Mouse (Mus musculus) heart, embryonic 12.5 days (tissue): Measurements from ENCODE around the gene Abca1. TPM values are rescaled to one million over a fixed set of nuclear protein-coding genes. Genes with fewer than 3 reads are reported as not detected.

Source experiments
- ATAC-seq: fragments of 200-750 bp; cut with Nextera tagmentation; 2 replicates; pipeline ENCODE4 v1.8.0; 2017; ENCODE audit warnings: moderate TSS enrichment, moderate library complexity; ENCODE audit not compliant: insufficient number of reproducible peaks, low FRiP score
- H3K27ac ChIP-seq: fragments of 300-500 bp; sonication (generic); 2 replicates; pipeline ENCODE4 v1.5.1; 2016; ENCODE audit warnings: mild to moderate bottlenecking, moderate library complexity; ENCODE audit not compliant: poor library complexity, severe bottlenecking
- H3K27me3 ChIP-seq: fragments of 300-500 bp; sonication (generic); replicated peaks from 2 replicates; pipeline ENCODE4 v1.6.1; 2016; ENCODE audit warnings: mild to moderate bottlenecking, moderate library complexity
- H3K36me3 ChIP-seq: fragments of 300-500 bp; sonication (generic); 2 replicates; pipeline ENCODE4 v1.6.1; 2016; ENCODE audit warnings: mild to moderate bottlenecking, moderate library complexity
- H3K4me1 ChIP-seq: fragments of 300-500 bp; sonication (generic); replicated peaks from 2 replicates; pipeline ENCODE4 v1.6.1; 2016; ENCODE audit warnings: mild to moderate bottlenecking
- H3K4me2 ChIP-seq: fragments of 300-500 bp; sonication (generic); 2 replicates; pipeline ENCODE4 v1.6.1; 2016; ENCODE audit warnings: mild to moderate bottlenecking, moderate library complexity
- H3K4me3 ChIP-seq: fragments of 300-500 bp; sonication (generic); 2 replicates; pipeline ENCODE4 v1.5.1; 2016; ENCODE audit warnings: mild to moderate bottlenecking
- H3K9ac ChIP-seq: fragments of 300-500 bp; sonication (generic); 2 replicates; pipeline ENCODE4 v1.6.1; 2016; ENCODE audit warnings: mild to moderate bottlenecking, moderate library complexity
- H3K9me3 ChIP-seq: fragments of 300-500 bp; sonication (generic); replicated peaks from 2 replicates; pipeline ENCODE4 v1.6.1; 2016; ENCODE audit warnings: mild to moderate bottlenecking, moderate library complexity
- WGBS: fragments of 180-500 bp; shearing (Covaris S2); methylation state at CpG from one replicate; pipeline ENCODE4 v1.1.7; 2016; 5-methylcytosine and 5-hydroxymethylcytosine counted together
- polyA plus RNA-seq: library from polyadenylated mRNA; unstranded; fragments of >200 nt; fragmentation: Nextera tagmentation; extraction: Ambion mirVana; gene quantifications from 2 replicates; pipeline ENCODE4 v1.2.1, GENCODE M21; 2016

Gene Abca1
- polyA plus RNA-seq, 1 experiment from 2014 or later = 3.8 TPM

GRCm38 (mm10) chr4:53121516-53122227 is 38.0 kb downstream of the Abca1 start:
- Histone ChIP-seq H3K27ac (no peak overlapping the region), H3K27me3 (no peaks in the 10 kb centered on the region), H3K4me1 (peaks cover 12% of the 10 kb centered on the region), H3K4me2 (no peak overlapping the region), H3K36me3 (peaks cover 6% of the 10 kb centered on the region), H3K4me3 (no peak overlapping the region), H3K9ac (no peak overlapping the region), H3K9me3 (peaks cover 3% of the 10 kb centered on the region; the same call in 1 of the 2 replicates)
- ATAC-seq = no peak
- 51% methylated on average over 7 of the region's 7 CpGs for WGBS

- no peak overlapping the region for H3K4me3 ChIP-seq
- no peaks in the 10 kb centered on the region for H3K9me3 ChIP-seq
- H3K4me2 ChIP-seq = no peak overlapping the region
- H3K27me3 ChIP-seq = no peaks in the 10 kb centered on the region
- 48% methylated on average over 3 of the region's 3 CpGs for WGBS
- peaks cover under 1% of the 10 kb centered on the region; the same call in 1 of the 2 replicates for H3K36me3 ChIP-seq
- peaks cover 12% of the 10 kb centered on the region for H3K4me1 ChIP-seq
- no peak overlapping the region for H3K27ac ChIP-seq
- no peak overlapping the region for H3K9ac ChIP-seq
- ATAC-seq = no peak
Observed at GRCm38 (mm10) chr4:53121084-53121483, 38.6 kb downstream of the Abca1 start.

- WGBS = 86% methylated on average over 10 of the region's 10 CpGs
- H3K4me3 ChIP-seq = no peak overlapping the region
Observed at GRCm38 (mm10) chr4:53120038-53120685, 39.5 kb downstream of the Abca1 start.

GRCm38 (mm10) chr4:53118643-53119042 is 41.1 kb downstream of the Abca1 start:
- 62% methylated on average over 4 of the region's 4 CpGs for WGBS
- H3K9me3 ChIP-seq = no peaks in the 10 kb centered on the region
- ATAC-seq = no peak
- H3K36me3 ChIP-seq = no peaks in the 10 kb centered on the region
- peaks cover 17% of the 10 kb centered on the region for H3K4me1 ChIP-seq
- H3K4me2 ChIP-seq = no peak overlapping the region
- no peak overlapping the region for H3K27ac ChIP-seq
- no peak overlapping the region for H3K9ac ChIP-seq
- H3K27me3 ChIP-seq = no peaks in the 10 kb centered on the region
- H3K4me3 ChIP-seq = no peak overlapping the region

More at GRCm38 (mm10) chr4:53120038-53120685, 39.5 kb downstream of the Abca1 start:
- Histone ChIP-seq H3K27ac (no peak overlapping the region), H3K9ac (no peak overlapping the region), H3K27me3 (no peaks in the 10 kb centered on the region), H3K4me1 (peaks cover 17% of the 10 kb centered on the region), H3K4me2 (no peak overlapping the region), H3K9me3 (no peaks in the 10 kb centered on the region), H3K36me3 (no peaks in the 10 kb centered on the region)
- no peak for ATAC-seq

- no peak overlapping the region for H3K27ac ChIP-seq
- no peak overlapping the region for H3K4me3 ChIP-seq
- no peaks in the 10 kb centered on the region for H3K27me3 ChIP-seq
- H3K9me3 ChIP-seq = no peaks in the 10 kb centered on the region
- ATAC-seq = no peak
- no peak overlapping the region for H3K4me2 ChIP-seq
- peaks cover 17% of the 10 kb centered on the region for H3K4me1 ChIP-seq
- peaks cover 6% of the 10 kb centered on the region; the same call in 1 of the 2 replicates for H3K36me3 ChIP-seq
- no peak overlapping the region for H3K9ac ChIP-seq
Observed at GRCm38 (mm10) chr4:53117610-53118009, 42.1 kb downstream of the Abca1 start.

- no peak overlapping the region for H3K9ac ChIP-seq
- no peak for ATAC-seq
- no peak overlapping the region for H3K4me3 ChIP-seq
- H3K9me3 ChIP-seq = no peaks in the 10 kb centered on the region
- no peaks in the 10 kb centered on the region for H3K27me3 ChIP-seq
- no peak overlapping the region for H3K4me2 ChIP-seq
- 55% methylated on average over 5 of the region's 5 CpGs for WGBS
- H3K4me1 ChIP-seq = peaks cover 12% of the 10 kb centered on the region
- H3K36me3 ChIP-seq = peaks cover 6% of the 10 kb centered on the region; the same call in 1 of the 2 replicates
- no peak overlapping the region for H3K27ac ChIP-seq
Observed at GRCm38 (mm10) chr4:53117076-53117475, 42.6 kb downstream of the Abca1 start.

- H3K4me3 ChIP-seq = no peak overlapping the region
- H3K9ac ChIP-seq = no peak overlapping the region
- H3K36me3 ChIP-seq = peaks cover 6% of the 10 kb centered on the region; the same call in 1 of the 2 replicates
- 34% methylated on average over 3 of the region's 5 CpGs for WGBS
- H3K4me2 ChIP-seq = no peak overlapping the region
- ATAC-seq = no peak
- H3K4me1 ChIP-seq = peaks cover 12% of the 10 kb centered on the region
- H3K9me3 ChIP-seq = no peaks in the 10 kb centered on the region
- no peaks in the 10 kb centered on the region for H3K27me3 ChIP-seq
- H3K27ac ChIP-seq = no peak overlapping the region
Observed at GRCm38 (mm10) chr4:53115866-53116265, 43.8 kb downstream of the Abca1 start.

- Histone ChIP-seq H3K4me2 (no peak overlapping the region), H3K4me1 (peaks cover 12% of the 10 kb centered on the region), H3K36me3 (peaks cover 6% of the 10 kb centered on the region; the same call in 1 of the 2 replicates), H3K27me3 (no peaks in the 10 kb centered on the region), H3K27ac (no peak overlapping the region), H3K9ac (no peak overlapping the region), H3K9me3 (no peaks in the 10 kb centered on the region), H3K4me3 (no peak overlapping the region)
- ATAC-seq = no peak
- WGBS = 70% methylated on average over 4 of the region's 4 CpGs
Observed at GRCm38 (mm10) chr4:53115410-53115809, 44.3 kb downstream of the Abca1 start.

GRCm38 (mm10) chr4:53111919-53112355 is 47.8 kb downstream of the Abca1 start:
- H3K36me3 ChIP-seq = peaks cover 6% of the 10 kb centered on the region; the same call in 1 of the 2 replicates
- H3K9me3 ChIP-seq = no peaks in the 10 kb centered on the region
- H3K27ac ChIP-seq = no peak overlapping the region
- no peak overlapping the region for H3K4me3 ChIP-seq
- WGBS = 62% methylated on average over 4 of the region's 4 CpGs
- H3K27me3 ChIP-seq = no peaks in the 10 kb centered on the region
- ATAC-seq = no peak
- H3K4me2 ChIP-seq = no peak overlapping the region
- no peak overlapping the region for H3K9ac ChIP-seq
- H3K4me1 ChIP-seq = peaks cover 7% of the 10 kb centered on the region

GRCm38 (mm10) chr4:53110356-53110755 is 49.3 kb downstream of the Abca1 start:
- Histone ChIP-seq H3K9me3 (no peaks in the 10 kb centered on the region), H3K4me2 (no peak overlapping the region), H3K36me3 (peaks cover 6% of the 10 kb centered on the region; the same call in 1 of the 2 replicates), H3K27me3 (no peaks in the 10 kb centered on the region), H3K9ac (no peak overlapping the region), H3K4me3 (no peak overlapping the region), H3K27ac (no peak overlapping the region), H3K4me1 (no peaks in the 10 kb centered on the region; the same call in 1 of the 2 replicates)
- ATAC-seq = no peak
- WGBS = 33% methylated on average over 5 of the region's 5 CpGs

GRCm38 (mm10) chr4:53109381-53109928 is 50.2 kb downstream of the Abca1 start:
- H3K9me3 ChIP-seq = no peaks in the 10 kb centered on the region
- ATAC-seq = no peak
- 64% methylated on average over 9 of the region's 9 CpGs for WGBS

More at GRCm38 (mm10) chr4:53109381-53109928, 50.2 kb downstream of the Abca1 start:
- no peak overlapping the region for H3K4me2 ChIP-seq
- no peaks in the 10 kb centered on the region for H3K4me1 ChIP-seq
- no peaks in the 10 kb centered on the region for H3K27me3 ChIP-seq
- H3K4me3 ChIP-seq = no peak overlapping the region
- H3K36me3 ChIP-seq = peaks cover 6% of the 10 kb centered on the region; the same call in 1 of the 2 replicates
- no peak overlapping the region for H3K9ac ChIP-seq
- H3K27ac ChIP-seq = no peak overlapping the region
